Mouse (Mus musculus): ENCODE measurements at regions not wholly inside any gene's neighbourhood (a gene's known extent, or its start where the extent isn't known, plus 50 kb on each side); places are given as distances from the start of the nearest gene placed in this dataset.

- no peak for DNase-seq
Observed at GRCm38 (mm10) chr6:108717681-108718080, 57.3 kb downstream of the Bhlhe40 start.

- DNase-seq = no peak
Observed at GRCm38 (mm10) chr6:108718887-108719286, 58.5 kb downstream of the Bhlhe40 start.

GRCm38 (mm10) chr6:108719977-108720376 lies 59.5 kb downstream of the Bhlhe40 start:
- no peak for DNase-seq

- no peak for DNase-seq
Observed at GRCm38 (mm10) chr6:108720978-108721377, 60.5 kb downstream of the Bhlhe40 start.

- DNase-seq = no peak
Observed at GRCm38 (mm10) chr6:108721557-108721956, 61.1 kb downstream of the Bhlhe40 start.

GRCm38 (mm10) chr6:108723236-108723635 lies 59.7 kb upstream of the Arl8b start:
- no peak for DNase-seq

GRCm38 (mm10) chr6:108723751-108724150 lies 59.1 kb upstream of the Arl8b start:
- no peak for DNase-seq

GRCm38 (mm10) chr6:108731107-108731630 lies 51.7 kb upstream of the Arl8b start:
- DNase-seq = peak; percentile 79
